Mouse (Mus musculus) embryo, embryonic 9.5 days (tissue): Measurements from ENCODE around the gene Srpk2.
"Not testable (repeated sequence)": the region's sequence is repeated elsewhere in the genome, so short reads cannot be mapped to it uniquely, and the experiment has no call there.

ENCODE experiments used
- DNase-seq: peaks from one replicate; pipeline ENCODE4 v3.0.0-alpha.2; 2017; ENCODE audit errors: extremely low spot score

Gene Srpk2

DNA sequence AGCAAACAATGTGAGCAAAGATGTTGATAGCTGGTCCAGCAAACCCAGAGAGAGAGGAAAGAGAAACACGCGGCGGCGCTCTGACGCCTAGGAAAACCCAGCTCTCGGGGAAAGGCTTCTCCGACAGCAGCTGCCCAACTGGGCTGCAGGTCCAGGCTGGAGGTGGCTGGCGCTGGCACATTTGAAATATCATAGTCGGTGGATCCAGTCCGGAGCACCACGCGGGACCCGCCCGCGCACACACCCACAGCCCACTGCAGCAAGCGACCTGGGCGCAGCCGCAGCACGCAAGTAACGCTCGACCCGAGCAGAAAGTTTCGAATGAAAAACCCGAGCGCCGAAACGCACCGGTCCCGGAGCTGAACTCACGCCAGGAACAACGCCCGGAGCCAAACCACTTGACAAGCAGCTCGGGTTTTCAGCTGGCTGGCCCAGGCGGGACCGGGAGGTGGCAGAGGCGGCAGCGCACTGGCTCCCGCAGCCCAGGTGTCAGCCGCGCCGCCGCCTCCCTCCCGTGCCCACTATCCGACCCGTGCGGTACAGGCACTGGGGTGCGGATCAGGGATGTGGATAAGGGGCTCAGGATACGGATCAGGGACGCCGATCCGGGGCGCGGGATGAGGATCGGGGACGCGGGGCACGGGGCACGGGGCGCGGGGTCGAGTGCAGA is 9.5 kb downstream of the Srpk2 start:
- DNase-seq, result peak; percentile 60

DNA sequence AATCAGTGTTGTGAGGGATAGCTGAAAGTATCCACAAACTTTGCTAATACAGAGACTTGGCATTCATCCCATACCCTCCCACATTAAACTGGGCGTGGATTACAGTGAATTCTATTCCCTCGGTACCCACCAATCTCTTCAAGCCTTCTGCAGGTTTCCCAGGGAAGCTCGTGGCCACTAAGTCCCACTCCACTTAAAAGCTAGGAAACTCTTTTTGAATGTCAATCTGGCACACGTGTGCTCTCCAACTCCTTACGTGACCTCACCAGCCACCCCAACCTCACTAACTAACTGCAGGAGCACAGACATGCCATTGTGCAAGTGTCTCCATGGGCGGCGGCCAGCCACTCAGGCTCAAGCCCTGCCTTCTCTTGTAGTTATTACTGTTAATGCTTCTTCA is 12.3 kb downstream of the Srpk2 start:
- DNase-seq, result no peak

DNA sequence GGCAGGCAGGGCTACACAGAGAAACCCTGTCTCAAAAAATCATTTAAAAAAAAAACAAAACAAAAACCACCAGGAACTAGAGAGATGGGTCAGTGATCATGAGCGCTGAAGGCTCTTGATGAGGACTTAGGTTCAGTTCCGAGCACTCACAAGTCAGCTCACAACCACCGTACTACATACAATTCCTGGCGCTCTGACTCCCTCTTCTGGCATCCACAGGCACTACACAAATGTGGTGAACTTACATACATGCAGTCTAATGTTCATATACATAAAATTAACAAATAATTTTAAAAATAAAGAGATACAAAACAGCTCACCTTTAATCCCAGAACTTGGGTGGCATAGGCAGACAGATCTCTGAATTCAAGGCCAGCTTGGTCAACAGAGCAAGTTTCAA is 13.5 kb downstream of the Srpk2 start:
- DNase-seq, result no peak

DNA sequence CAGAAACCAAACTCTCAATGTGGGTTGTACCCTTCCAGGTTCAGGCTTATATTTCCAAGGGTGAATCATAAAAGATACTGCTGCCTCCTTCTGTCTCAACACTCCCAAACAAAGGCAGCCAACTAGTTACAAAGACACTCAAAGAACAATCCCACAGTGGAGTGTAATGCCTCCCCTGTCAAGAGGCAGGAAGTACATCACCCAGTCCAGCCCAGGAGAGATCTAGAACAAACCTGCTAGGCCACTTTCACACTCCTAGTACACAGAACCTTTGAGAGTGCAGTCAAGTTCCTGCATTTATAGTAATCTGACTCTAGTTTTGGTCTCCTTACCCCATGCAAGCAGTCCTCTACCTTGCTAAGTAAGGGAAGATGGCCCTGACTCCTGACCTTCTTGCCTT is 18.5 kb downstream of the Srpk2 start:
- no peak for DNase-seq

DNA sequence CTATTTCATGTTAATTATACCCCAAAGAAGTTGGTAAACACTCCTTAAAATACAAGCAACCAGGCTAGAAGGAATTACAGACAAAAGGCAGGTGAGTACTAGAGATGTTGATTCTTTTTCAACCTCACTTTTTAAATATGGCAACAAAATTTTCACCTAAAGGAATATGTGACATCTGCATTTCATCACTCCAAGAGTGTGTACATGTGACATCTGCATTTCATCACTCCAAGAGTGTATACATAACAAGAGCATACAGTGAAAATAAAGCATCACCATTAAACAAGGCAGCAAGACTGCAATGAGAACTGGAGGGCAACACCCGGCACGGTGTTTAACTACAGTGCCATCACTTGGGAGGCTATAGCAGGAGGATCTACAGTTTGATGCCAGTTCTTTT is 23.2 kb downstream of the Srpk2 start:
- no peak for DNase-seq

DNA sequence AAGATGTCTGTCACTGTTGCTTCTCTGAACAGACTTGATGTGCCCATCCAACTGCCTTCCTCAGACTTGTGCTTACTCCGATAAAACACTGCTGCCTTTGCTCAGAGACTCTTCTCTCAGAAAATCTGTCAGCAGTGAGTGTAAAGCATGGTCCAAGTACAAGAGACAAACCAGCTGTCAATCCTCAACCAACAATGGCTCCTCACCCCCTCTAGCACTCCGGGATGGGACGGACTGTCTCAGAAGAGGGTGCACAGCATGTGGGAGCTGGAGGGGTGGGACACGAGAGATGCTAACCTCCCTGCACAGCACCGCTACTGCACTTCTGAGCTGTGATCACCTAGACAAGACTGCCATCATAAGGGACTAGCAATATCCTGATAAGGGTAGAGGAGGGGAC is 26.4 kb downstream of the Srpk2 start:
- DNase-seq, result no peak

DNA sequence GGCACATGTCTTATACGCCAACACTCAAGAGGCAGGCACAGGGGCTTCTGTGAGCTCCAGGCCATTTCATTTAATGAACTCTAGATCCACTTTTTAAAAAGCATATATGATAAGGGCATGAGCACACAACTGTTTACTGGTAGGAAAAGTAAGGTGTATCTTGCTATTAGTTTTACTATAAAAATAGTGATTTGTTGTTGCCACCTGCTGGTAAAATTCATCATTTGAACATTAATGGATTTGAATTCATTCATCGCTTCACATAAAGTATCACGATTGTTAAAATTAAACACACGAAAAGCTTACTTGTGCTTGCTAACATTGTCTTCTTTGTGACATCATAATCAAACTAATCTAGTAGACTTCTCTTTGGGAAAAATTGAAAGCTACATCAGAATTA is 27.8 kb downstream of the Srpk2 start:
- DNase-seq, result no peak

DNA sequence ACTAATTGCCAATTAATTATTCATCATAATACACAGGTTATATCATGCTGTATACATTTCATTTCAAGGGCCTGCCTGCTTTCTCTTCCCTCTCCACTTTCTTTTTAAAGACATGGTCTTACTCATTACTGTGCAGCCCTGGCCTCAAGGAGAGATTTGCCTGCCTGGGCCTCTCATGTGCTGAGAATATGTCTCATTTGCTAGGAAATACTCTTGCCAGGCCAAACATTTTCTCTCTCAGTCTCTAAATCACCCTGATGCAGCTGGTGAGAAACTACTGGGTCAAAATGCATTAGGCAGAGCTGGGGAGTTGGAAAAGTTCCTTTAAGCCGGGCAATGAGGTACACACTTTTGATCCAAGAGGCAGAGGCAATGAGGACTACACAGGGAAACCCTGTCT is 29.4 kb downstream of the Srpk2 start:
- no peak for DNase-seq

DNA sequence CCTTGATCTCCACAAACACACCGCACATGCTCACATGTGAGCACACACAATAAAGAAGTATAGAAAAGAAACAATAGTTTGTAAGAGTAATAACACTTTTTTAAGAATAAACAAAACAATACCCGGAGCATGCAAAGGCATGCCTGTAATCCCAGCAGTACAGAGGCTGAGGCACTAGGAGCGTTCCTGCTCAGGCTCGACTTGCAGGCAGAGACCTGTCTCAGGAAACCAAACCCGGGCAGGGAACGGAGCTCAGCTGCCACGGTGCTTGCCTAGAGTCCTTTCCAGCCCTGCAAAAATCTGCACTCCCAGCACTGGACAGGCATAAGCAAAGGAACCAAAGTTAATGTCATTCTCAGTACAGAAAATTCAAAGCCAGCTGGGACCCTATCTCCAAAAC is 32.1 kb downstream of the Srpk2 start:
- no peak for DNase-seq

DNA sequence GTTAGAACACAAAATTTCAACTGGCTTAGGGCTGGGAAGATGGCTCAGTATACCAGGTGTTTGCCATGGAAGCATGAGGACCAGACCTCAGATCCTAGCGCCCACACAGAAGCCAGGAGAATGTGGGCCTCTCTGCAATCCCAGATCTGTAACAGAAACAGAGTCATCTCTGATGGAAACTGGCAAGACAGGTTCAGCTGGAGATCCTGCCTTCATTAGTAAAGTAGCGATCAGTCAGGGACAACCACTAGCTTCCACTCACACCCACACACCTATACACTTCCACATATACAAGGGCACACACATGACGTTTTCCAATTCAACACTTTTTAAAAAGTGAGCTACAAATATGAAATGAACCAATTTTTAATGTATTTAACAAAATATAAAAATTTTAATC is 32.6 kb downstream of the Srpk2 start:
- no peak for DNase-seq

DNA sequence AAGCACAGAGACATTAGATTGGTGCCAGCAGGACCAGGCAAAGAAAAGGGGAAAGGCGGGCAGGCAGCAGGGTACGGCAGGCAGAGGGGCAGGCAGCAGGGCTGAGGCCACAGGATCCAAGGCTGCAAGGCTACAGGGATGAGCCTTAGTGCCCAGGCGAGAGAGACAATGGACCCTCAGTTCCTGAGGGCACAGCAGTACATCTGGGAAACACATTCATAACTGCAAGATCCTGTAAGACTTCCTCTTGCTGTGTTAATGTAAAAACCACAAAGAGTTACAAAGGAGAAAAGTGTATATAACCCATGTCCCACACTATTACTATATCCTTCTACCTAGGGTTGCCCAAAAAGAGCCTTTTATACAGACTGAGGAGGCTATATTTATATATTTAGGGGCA is 33.9 kb downstream of the Srpk2 start:
- no peak for DNase-seq

DNA sequence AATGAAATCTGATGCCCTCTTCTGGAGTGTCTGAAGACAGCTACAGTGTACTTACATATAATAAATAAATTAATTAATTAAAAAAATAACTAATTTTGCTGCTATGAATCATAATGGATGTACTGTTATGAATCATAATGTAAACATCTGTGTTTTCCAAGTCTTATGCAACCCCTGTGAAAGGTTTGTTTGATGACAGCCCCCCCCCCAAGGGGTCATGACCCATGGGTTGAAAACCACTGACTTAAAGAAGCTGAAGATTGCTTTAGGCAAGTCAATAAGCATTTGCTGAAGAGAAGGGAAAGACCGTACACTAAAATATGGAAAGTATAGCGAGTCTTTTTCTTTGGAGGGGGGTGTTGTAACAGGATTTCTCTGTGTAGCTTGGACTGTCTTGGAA is 35.2 kb downstream of the Srpk2 start:
- DNase-seq, result no peak

DNA sequence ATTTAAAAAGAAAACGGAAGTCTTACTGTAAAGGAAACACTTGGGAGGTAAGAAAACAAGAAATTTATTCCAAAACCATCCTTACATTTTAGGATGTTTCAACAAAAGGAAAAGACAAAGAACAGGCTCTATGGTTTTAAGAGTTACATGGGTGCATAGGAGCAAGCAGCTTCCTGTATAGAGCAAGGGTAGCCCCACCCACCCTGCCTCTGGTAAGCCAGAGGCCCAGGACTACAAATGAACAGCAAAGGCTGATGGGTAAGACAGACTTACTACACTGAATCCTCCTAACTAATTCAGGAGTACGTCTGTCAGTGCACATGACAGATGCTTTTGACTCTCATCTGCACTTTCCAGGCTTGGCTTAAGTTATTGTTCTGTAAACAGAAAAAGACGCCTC is 38.7 kb downstream of the Srpk2 start:
- DNase-seq, result no peak

DNA sequence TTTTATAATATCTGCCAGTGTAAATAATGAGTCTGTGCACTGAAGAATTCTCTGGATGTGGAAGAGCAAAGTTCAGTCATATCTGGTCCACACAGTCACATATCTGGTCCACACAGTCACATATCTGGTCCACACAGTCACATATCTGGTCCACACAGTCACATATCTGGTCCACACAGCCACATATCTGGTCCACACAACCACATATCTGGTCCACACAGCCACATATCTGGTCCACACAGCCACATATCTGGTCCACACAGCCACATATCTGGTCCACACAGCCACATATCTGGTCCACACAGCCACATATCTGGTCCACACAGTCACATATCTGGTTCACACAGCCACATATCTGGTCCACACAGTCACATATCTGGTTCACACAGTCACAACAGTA is 45.2 kb downstream of the Srpk2 start:
- not testable (repeated sequence) for DNase-seq

DNA sequence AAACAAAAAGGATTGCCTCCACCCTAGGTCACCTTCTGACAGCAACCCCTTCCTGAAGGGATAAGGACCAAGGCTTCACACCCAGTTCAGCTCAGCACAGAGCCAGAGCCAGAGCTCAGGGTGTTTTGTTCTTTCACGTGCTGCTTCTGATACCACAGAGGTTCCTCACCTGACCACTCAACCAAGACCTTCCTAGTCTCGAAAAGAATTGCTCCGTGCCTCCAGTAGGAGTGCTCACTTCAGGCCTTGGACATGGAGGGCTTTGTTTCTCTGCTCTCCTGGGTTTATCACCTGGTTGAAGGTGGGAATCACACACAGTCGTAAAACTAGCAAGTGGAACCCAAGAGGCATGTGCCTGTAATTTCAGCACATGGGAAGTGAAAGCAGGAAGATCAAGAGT is 46.4 kb downstream of the Srpk2 start:
- DNase-seq, result no peak

DNA sequence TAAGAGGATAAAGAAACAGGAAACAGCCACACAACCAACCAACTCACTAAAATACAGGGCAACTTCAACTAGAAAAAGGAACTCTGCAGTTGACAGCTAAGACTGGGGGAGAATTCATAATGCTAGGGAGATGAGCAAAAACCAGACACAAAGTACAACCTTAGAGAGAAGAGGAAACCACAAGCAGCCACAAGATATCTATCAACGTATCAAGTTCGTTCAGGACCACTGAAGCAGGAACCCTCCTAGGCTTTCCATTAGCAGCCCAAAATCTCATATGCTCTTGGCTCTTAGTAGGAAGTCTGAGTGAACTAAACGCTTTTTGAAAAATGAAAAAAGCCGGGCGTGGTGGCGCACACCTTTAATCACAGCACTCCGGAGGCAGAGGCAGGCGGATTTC is 47.1 kb downstream of the Srpk2 start:
- DNase-seq, result no peak

DNA sequence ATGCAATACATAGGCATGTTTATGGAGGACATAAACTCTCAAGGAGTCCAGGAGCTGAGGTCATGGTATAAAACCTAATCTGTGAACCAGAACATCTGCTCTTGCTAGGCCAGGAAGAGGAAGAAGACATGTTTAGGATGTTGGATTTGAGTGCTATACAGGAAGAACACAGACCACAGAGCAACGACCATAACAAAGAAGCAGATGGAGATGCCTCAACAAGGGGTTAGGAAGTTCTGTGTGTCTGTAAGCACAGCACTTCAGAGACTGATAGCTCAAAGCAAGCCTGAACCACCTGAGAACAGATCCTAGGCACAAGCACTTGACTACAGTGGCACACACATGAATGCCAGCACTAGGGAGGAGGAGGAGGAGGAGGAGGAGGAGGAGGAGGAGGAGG is 52.9 kb downstream of the Srpk2 start:
- DNase-seq, result no peak

DNA sequence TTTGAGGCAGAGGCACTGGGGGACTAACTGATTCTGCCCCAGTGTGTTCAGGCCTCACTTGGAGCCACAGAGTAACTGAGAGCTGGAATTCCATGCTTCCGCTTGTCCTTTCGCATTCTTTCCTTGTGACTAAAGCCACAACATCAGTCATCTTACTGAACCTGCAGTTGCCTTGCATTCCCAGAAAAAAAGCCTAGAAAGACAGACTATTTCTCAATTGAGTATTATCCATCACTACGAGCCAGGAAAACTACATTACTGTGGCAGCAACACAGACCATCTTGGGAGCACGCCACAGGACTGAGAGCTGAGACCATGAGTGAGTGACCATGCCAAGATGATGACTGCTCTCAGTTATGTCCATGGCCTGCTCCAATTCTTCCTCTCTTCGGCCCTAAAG is 57.2 kb downstream of the Srpk2 start:
- DNase-seq, result no peak

DNA sequence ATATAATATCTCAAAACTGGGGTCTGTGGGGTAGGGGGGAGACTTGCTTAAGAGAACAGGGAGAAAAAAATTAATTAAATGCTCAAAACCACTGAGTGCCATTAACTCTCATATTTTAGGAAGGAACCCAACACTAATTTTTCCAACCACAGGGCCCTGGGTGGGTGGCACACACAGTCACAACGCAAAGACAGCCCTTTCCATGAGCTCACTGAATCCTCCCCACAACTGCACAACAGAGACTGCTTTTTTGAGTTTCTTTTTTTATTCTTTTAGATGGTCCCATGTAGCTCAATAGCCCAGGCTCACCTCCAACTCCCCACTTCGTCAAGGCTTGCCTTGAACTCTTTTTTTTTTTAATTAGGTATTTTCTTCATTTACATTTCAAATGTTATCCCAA is 58.2 kb downstream of the Srpk2 start:
- no peak for DNase-seq

DNA sequence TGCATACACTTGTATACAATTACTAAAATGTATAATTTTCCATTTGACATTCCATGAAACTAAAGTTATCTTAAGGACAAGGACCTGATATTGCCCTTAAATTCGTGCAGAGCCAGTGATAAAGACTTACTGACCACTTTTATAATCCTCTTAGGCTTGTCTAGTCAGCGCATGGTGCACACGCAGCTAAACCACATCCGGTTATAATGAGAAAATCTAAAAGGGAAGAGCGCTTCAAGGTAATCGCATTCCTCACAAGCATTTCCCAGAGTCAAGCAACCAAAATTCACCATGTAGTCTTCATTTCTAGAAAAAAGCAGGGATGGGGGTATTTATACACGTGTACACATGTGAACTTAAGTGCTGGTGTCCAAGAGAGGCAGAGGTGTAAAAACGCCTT is 63.8 kb downstream of the Srpk2 start:
- DNase-seq, result no peak

DNA sequence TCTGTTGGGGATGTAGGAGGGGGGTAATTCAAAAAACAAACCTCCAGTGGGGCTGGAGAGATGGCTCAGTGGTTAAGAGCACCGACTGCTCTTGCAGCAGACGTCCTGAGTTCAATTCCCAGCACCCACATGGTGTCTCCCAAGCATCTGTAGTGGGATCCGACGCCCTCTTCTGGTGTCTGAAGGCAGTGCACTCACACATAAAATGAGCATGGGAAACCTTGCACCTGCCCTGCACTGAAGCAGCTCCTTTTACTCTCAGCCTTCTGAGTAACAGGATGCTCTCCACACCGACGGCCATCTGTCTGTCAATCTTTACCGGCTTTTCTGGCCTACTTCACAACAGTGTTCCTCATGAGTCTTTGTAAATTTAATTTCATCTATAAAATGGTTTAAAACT is 65.8 kb downstream of the Srpk2 start:
- DNase-seq, result no peak

DNA sequence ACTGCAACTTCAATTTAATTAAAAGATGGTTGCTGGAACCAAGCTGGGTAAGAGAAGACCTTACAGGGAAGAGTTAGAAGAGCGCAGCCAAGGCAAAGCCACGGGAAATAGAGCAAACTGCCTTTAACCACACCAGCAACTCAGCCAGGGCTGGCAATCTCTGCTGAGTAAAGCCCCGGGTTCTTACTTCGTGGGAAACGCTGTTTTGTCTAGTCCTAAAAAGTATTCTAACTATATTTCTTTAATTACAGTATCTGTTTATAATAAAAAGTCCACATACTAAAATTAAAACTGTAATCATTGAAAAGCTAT is 67.4 kb downstream of the Srpk2 start:
- DNase-seq, result no peak

DNA sequence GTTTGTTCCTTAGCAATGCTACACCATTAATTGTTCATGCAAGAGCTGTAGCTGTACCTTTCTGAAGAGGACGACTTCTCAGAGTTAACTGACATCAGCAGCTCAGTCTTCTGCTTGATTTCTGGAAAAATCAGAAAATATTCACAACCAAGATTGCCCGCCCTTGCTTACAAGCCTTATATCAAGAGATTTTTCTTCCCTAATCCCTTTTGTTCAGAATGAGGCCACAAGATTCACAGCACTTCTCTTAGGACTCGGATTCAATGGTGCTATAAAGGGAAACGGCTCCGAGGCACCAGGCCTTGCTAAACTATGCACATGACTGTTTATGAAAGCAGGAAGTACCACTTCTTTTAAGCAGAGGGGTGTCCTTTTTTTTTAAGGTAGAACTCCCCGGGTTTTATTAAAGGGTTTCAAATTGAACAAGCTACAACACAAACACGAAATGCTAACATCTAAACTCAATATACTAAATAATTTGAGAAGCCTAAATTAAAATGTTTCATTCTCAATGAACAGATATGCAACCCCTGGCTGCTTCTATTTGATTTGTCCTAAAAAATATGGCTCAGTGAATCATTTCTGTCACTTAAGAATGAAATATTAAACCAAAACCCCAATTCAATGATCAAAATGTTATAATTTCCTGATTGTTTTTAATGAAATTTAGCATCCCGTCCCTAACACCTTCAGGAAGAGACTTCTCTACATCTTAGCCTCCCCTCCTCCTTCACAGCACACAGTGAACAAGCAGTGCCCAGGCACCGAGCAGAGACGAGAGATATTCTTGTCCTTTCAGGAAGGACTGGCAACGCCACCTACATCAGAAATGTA is 67.9 kb downstream of the Srpk2 start:
- DNase-seq, result peak; percentile 19
